Mouse (Mus musculus): ENCODE results near the gene Osbp2. TPM values are rescaled to one million over a fixed set of nuclear protein-coding genes. Genes with fewer than 3 reads are reported as not detected.

Osbp2 gene
- polyA plus RNA-seq, 1 experiment from 2014 or later: 0.93 TPM

GRCm38 (mm10) chr11:3857902-3858301 lies 5.8 kb downstream of the Osbp2 start:
- H3K27me3 ChIP-seq (replicated peaks; ENCODE audit: control insufficient read depth, insufficient read depth, low read length): peaks cover 3% of the 10 kb centered on the region; the same call in 1 of the 2 replicates
- ATAC-seq (ENCODE audit: low read depth): no peak

DNA sequence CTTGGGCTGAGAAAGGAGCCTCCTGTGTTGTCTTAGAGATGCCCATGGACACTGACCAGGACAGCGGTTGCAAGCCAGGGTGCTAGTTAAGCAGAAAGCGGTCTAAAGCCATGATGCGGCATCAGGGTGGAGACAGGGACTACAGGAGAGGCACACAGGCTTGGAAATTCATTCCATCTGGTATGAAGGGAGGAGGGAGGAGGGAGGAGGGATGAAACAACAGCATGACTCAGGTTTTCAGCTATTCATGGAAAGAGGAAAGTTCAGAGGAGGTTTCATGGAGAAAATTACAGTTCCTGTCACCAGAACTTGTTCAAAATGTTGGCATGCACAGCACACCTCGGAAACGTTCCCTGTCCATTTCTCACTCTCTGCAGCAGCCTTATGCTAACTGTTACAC lies 7.9 kb downstream of the Osbp2 start:
- H3K27me3 ChIP-seq (replicated peaks; ENCODE audit: control insufficient read depth, insufficient read depth, low read length): no peaks in the 10 kb centered on the region
- H3K9ac ChIP-seq (ENCODE audit: low read depth, low read length): no peak overlapping the region
- H3K4me3 ChIP-seq (ENCODE audit: low read depth, low read length): no peak overlapping the region
- 63% methylated on average over 5 of the region's 5 CpGs for WGBS
- no peak overlapping the region for H3K27ac ChIP-seq (replicated peaks; ENCODE audit: low read depth, low read length)
- no peaks in the 10 kb centered on the region for H3K9me3 ChIP-seq (ENCODE audit: control insufficient read depth, low read length)
- H3K4me1 ChIP-seq (ENCODE audit: control insufficient read depth, insufficient read depth, low read length): 0 out of 2 replicates have a peak, but pooled peaks cover 1% of the 10 kb centered on the region
- DNase-seq (ENCODE audit: low spot score) (no peak), ATAC-seq (ENCODE audit: low read depth) (no peak)
- H3K4me2 ChIP-seq (ENCODE audit: low read depth, low read length): no peak overlapping the region
- H3K36me3 ChIP-seq (ENCODE audit: control insufficient read depth, insufficient read depth, low read length): no peaks in the 10 kb centered on the region

More at GRCm38 (mm10) chr11:3857902-3858301, 5.8 kb downstream of the Osbp2 start:
- no peak overlapping the region for H3K4me3 ChIP-seq (ENCODE audit: low read depth, low read length)
- H3K27ac ChIP-seq (replicated peaks; ENCODE audit: low read depth, low read length): no peak overlapping the region
- H3K9ac ChIP-seq (ENCODE audit: low read depth, low read length): no peak overlapping the region
- no peaks in the 10 kb centered on the region for H3K4me1 ChIP-seq (ENCODE audit: control insufficient read depth, insufficient read depth, low read length)
- H3K4me2 ChIP-seq (ENCODE audit: low read depth, low read length): no peak overlapping the region
- WGBS: 75% methylated on average over 5 of the region's 5 CpGs
- no peaks in the 10 kb centered on the region for H3K9me3 ChIP-seq (ENCODE audit: control insufficient read depth, low read length)
- H3K36me3 ChIP-seq (ENCODE audit: control insufficient read depth, insufficient read depth, low read length): no peaks in the 10 kb centered on the region
- DNase-seq (ENCODE audit: low spot score): no peak

DNA sequence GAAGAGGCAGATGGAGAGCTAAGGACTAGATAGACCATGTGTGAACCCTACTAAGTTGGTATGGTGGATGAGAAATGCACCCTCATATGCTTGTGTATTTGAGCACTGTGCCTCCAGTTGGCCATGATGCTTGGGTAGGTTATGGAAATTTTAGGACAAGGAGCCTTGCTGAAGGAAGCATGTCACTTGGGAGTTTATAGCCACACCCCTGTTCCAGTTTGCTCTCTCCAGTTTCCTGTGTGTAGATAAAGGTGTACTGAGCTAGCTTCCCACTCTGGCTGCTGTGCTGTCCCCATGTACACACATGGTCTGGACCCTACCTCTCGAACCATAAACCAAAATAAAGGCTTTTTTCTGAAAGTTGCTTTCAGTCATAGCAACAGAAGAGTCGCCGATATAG lies 9.5 kb downstream of the Osbp2 start:
- Histone ChIP-seq H3K4me2 (ENCODE audit: low read depth, low read length) (no peak overlapping the region), H3K27ac (replicated peaks; ENCODE audit: low read depth, low read length) (no peak overlapping the region), H3K4me1 (ENCODE audit: control insufficient read depth, insufficient read depth, low read length) (0 out of 2 replicates have a peak, but pooled peaks cover 2% of the 10 kb centered on the region), H3K9me3 (ENCODE audit: control insufficient read depth, low read length) (no peaks in the 10 kb centered on the region), H3K27me3 (replicated peaks; ENCODE audit: control insufficient read depth, insufficient read depth, low read length) (no peaks in the 10 kb centered on the region), H3K9ac (ENCODE audit: low read depth, low read length) (no peak overlapping the region), H3K4me3 (ENCODE audit: low read depth, low read length) (no peak overlapping the region), H3K36me3 (ENCODE audit: control insufficient read depth, insufficient read depth, low read length) (no peaks in the 10 kb centered on the region)
- WGBS: 88% methylated on average over 3 of the region's 3 CpGs
- DNase-seq (ENCODE audit: low spot score) (no peak), ATAC-seq (ENCODE audit: low read depth) (no peak)

GRCm38 (mm10) chr11:3853481-3854034 lies 10.1 kb downstream of the Osbp2 start:
- no peaks in the 10 kb centered on the region for H3K9me3 ChIP-seq (ENCODE audit: control insufficient read depth, low read length)
- no peak overlapping the region for H3K9ac ChIP-seq (ENCODE audit: low read depth, low read length)
- no peaks in the 10 kb centered on the region for H3K27me3 ChIP-seq (replicated peaks; ENCODE audit: control insufficient read depth, insufficient read depth, low read length)
- no peak overlapping the region for H3K27ac ChIP-seq (replicated peaks; ENCODE audit: low read depth, low read length)
- H3K4me2 ChIP-seq (ENCODE audit: low read depth, low read length): no peak overlapping the region
- DNase-seq (ENCODE audit: low spot score) (peak; percentile 65), ATAC-seq (ENCODE audit: low read depth) (peak; percentile 84)
- 0 out of 2 replicates have a peak, but pooled peaks cover 2% of the 10 kb centered on the region for H3K4me1 ChIP-seq (ENCODE audit: control insufficient read depth, insufficient read depth, low read length)
- WGBS: 44% methylated on average over 5 of the region's 5 CpGs
- H3K4me3 ChIP-seq (ENCODE audit: low read depth, low read length): no peak overlapping the region
- no peaks in the 10 kb centered on the region for H3K36me3 ChIP-seq (ENCODE audit: control insufficient read depth, insufficient read depth, low read length)

- Histone ChIP-seq H3K9me3 (ENCODE audit: control insufficient read depth, low read length) (no peaks in the 10 kb centered on the region), H3K27ac (replicated peaks; ENCODE audit: low read depth, low read length) (no peak overlapping the region), H3K9ac (ENCODE audit: low read depth, low read length) (no peak overlapping the region), H3K36me3 (ENCODE audit: control insufficient read depth, insufficient read depth, low read length) (no peaks in the 10 kb centered on the region), H3K4me2 (ENCODE audit: low read depth, low read length) (no peak overlapping the region), H3K4me3 (ENCODE audit: low read depth, low read length) (no peak overlapping the region), H3K4me1 (ENCODE audit: control insufficient read depth, insufficient read depth, low read length) (0 out of 2 replicates have a peak, but pooled peaks cover 2% of the 10 kb centered on the region), H3K27me3 (replicated peaks; ENCODE audit: control insufficient read depth, insufficient read depth, low read length) (no peaks in the 10 kb centered on the region)
- WGBS: 95% methylated on average over 10 of the region's 10 CpGs
- ATAC-seq (ENCODE audit: low read depth) (no peak), DNase-seq (ENCODE audit: low spot score) (no peak)
Observed at GRCm38 (mm10) chr11:3853031-3853430, 10.7 kb downstream of the Osbp2 start.

DNA sequence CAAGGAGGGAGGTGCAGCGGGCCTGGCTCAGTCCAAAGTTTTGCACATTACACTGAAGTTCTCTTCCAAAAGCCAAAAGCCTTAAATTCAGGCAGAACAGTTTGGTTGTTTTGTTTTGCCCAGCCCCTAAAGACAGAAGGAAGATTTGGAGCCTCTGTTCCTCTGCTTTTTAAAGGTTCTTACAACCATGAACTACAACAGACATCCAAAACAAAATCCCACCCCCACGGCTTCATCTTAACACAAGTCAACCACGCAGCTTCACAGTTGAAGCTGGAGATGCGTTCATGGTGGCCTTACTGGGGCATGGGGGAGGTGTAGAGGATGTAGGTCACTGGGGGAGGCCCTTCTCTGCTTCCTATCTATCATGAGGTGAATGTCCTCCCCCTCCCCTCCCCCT lies 11.8 kb downstream of the Osbp2 start:
- Histone ChIP-seq H3K9me3 (ENCODE audit: control insufficient read depth, low read length) (no peaks in the 10 kb centered on the region), H3K27me3 (replicated peaks; ENCODE audit: control insufficient read depth, insufficient read depth, low read length) (no peaks in the 10 kb centered on the region), H3K36me3 (ENCODE audit: control insufficient read depth, insufficient read depth, low read length) (no peaks in the 10 kb centered on the region), H3K27ac (replicated peaks; ENCODE audit: low read depth, low read length) (no peak overlapping the region), H3K4me1 (ENCODE audit: control insufficient read depth, insufficient read depth, low read length) (0 out of 2 replicates have a peak, but pooled peaks cover 2% of the 10 kb centered on the region), H3K4me2 (ENCODE audit: low read depth, low read length) (no peak overlapping the region), H3K4me3 (ENCODE audit: low read depth, low read length) (no peak overlapping the region), H3K9ac (ENCODE audit: low read depth, low read length) (no peak overlapping the region)
- DNase-seq (ENCODE audit: low spot score) (no peak), ATAC-seq (ENCODE audit: low read depth) (no peak)
- 78% methylated on average over 4 of the region's 4 CpGs for WGBS

DNA sequence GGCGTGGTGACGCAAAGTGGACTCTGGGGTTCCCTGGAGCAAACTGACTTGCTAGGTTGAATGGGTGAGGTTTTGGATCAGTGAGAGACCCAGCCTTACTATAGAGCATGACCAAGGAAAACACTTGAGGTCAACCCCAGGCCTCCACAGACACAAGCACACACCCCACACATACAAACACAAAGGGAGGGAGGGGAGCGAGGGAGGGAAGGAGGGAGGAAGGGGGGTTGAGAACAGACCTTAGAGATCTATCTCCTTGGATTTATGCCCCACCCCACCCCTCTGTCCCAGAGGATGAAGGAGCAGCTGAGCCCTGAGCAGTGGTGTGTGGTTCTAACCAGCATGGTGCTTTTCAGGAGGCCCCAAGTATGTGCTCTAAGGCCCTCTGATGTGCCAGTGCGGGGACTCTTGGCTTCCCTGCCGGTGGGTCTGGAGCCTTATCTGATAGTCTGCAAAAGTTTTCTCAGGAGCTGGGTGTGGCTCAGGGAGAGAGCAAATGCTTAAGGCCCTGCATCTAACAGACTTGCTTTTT lies 12.9 kb downstream of the Osbp2 start:
- Histone ChIP-seq H3K4me3 (ENCODE audit: low read depth, low read length) (no peak overlapping the region), H3K27me3 (replicated peaks; ENCODE audit: control insufficient read depth, insufficient read depth, low read length) (no peaks in the 10 kb centered on the region), H3K4me2 (ENCODE audit: low read depth, low read length) (no peak overlapping the region), H3K27ac (replicated peaks; ENCODE audit: low read depth, low read length) (no peak overlapping the region), H3K9ac (ENCODE audit: low read depth, low read length) (no peak overlapping the region), H3K4me1 (ENCODE audit: control insufficient read depth, insufficient read depth, low read length) (0 out of 2 replicates have a peak, but pooled peaks cover 2% of the 10 kb centered on the region), H3K9me3 (ENCODE audit: control insufficient read depth, low read length) (no peaks in the 10 kb centered on the region), H3K36me3 (ENCODE audit: control insufficient read depth, insufficient read depth, low read length) (no peaks in the 10 kb centered on the region)
- 65% methylated on average over 4 of the region's 5 CpGs for WGBS
- no peak for DNase-seq (ENCODE audit: low spot score)
- ATAC-seq (ENCODE audit: low read depth): no peak

DNA sequence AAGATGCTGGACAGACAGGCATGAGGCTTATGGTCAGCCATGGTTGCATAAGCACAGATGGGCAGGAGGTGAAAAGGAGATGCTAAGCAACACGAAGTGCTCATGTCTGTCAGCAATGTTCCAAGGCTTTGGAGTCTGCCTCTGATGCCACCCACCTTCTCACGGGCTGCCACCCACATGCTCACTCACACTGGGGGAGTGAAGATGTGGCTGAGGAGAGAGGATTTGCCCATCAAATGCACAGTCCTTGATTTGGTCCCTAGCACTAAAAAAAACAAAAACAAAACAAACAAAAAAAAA lies 13.4 kb downstream of the Osbp2 start:
- Histone ChIP-seq H3K4me3 (ENCODE audit: low read depth, low read length) (no peak overlapping the region), H3K9ac (ENCODE audit: low read depth, low read length) (no peak overlapping the region), H3K36me3 (ENCODE audit: control insufficient read depth, insufficient read depth, low read length) (no peaks in the 10 kb centered on the region), H3K27me3 (replicated peaks; ENCODE audit: control insufficient read depth, insufficient read depth, low read length) (no peaks in the 10 kb centered on the region), H3K9me3 (ENCODE audit: control insufficient read depth, low read length) (no peaks in the 10 kb centered on the region), H3K27ac (replicated peaks; ENCODE audit: low read depth, low read length) (no peak overlapping the region), H3K4me1 (ENCODE audit: control insufficient read depth, insufficient read depth, low read length) (0 out of 2 replicates have a peak, but pooled peaks cover 2% of the 10 kb centered on the region), H3K4me2 (ENCODE audit: low read depth, low read length) (no peak overlapping the region)
- 66% methylated on average over 2 of the region's 2 CpGs for WGBS
- no peak for DNase-seq (ENCODE audit: low spot score)
- no peak for ATAC-seq (ENCODE audit: low read depth)
